Mouse (Mus musculus) adrenal gland, postnatal 4 days (tissue): ENCODE data around the gene Map3k20. TPM values are rescaled to one million over a fixed set of nuclear protein-coding genes. Genes with fewer than 3 reads are reported as not detected.

Experiments
- DNase-seq, 2 experiments: peaks; one replicate each; pipeline ENCODE4 v3.0.0; 2021 to 2022; ENCODE audit warnings: low spot score in 2 of 2, mixed read lengths in 2 of 2
- total RNA-seq, 2 experiments: library from RNA; stranded (reverse); gene quantifications; 2 replicates each; pipeline ENCODE4 v1.2.3; 2021

Gene Map3k20
- total RNA-seq, 2 experiments from 2014 or later, result 40.8 to 43.4 TPM

GRCm38 (mm10) chr2:72319028-72319798, 33.8 kb downstream of the Map3k20 start:
- no peak for DNase-seq

GRCm38 (mm10) chr2:72320661-72321060, 35.2 kb downstream of the Map3k20 start:
- no peak for DNase-seq

GRCm38 (mm10) chr2:72321591-72321990, 36.2 kb downstream of the Map3k20 start:
- DNase-seq, result no peak

GRCm38 (mm10) chr2:72322681-72323353, 37.4 kb downstream of the Map3k20 start:
- DNase-seq, result no peak

- DNase-seq, result no peak
Measured at GRCm38 (mm10) chr2:72324436-72324835, 39.0 kb downstream of the Map3k20 start.

- DNase-seq, result no peak
Measured at GRCm38 (mm10) chr2:72326491-72326890, 41.1 kb downstream of the Map3k20 start.

GRCm38 (mm10) chr2:72328435-72328834, 43.0 kb downstream of the Map3k20 start:
- DNase-seq, result no peak

- no peak for DNase-seq
Measured at GRCm38 (mm10) chr2:72330955-72331481, 45.6 kb downstream of the Map3k20 start.

GRCm38 (mm10) chr2:72332067-72332466, 46.6 kb downstream of the Map3k20 start:
- no peak for DNase-seq

GRCm38 (mm10) chr2:72333210-72333609, 47.8 kb downstream of the Map3k20 start:
- DNase-seq, result no peak

- DNase-seq, result no peak
Measured at GRCm38 (mm10) chr2:72336840-72337239, 51.4 kb downstream of the Map3k20 start.

- DNase-seq, result no peak
Measured at GRCm38 (mm10) chr2:72345281-72345680, 59.8 kb downstream of the Map3k20 start.

- no peak for DNase-seq
Measured at GRCm38 (mm10) chr2:72351329-72351728, 65.9 kb downstream of the Map3k20 start.

GRCm38 (mm10) chr2:72351776-72352175, 66.3 kb downstream of the Map3k20 start:
- DNase-seq, result no peak

- DNase-seq, result no peak
Measured at GRCm38 (mm10) chr2:72352756-72353155, 67.3 kb downstream of the Map3k20 start.

GRCm38 (mm10) chr2:72356471-72356870, 71.0 kb downstream of the Map3k20 start:
- no peak for DNase-seq

- no peak for DNase-seq
Measured at GRCm38 (mm10) chr2:72361572-72361971, 76.1 kb downstream of the Map3k20 start.

GRCm38 (mm10) chr2:72363449-72363848, 78.0 kb downstream of the Map3k20 start:
- DNase-seq, result no peak

- no peak for DNase-seq
Measured at GRCm38 (mm10) chr2:72365930-72366329, 80.5 kb downstream of the Map3k20 start.

GRCm38 (mm10) chr2:72366503-72366902, 81.1 kb downstream of the Map3k20 start:
- DNase-seq, result no peak

GRCm38 (mm10) chr2:72367850-72368249, 82.4 kb downstream of the Map3k20 start:
- no peak for DNase-seq

- DNase-seq, result no peak
Measured at GRCm38 (mm10) chr2:72369140-72369600, 83.7 kb downstream of the Map3k20 start.
